Mouse (Mus musculus) adipose tissue, adult 10 weeks (tissue): ENCODE results near the gene Lsm11. TPM values are rescaled to one million over a fixed set of nuclear protein-coding genes. Genes with fewer than 3 reads are reported as not detected.

ENCODE experiments used
- polyA plus RNA-seq: library from polyadenylated mRNA; stranded (reverse); fragments of 350-450 nt; fragmentation: Illumina TruSeq; extraction: RNeasy Lipid Tissue Mini Kit (QIAGEN cat#74804); gene quantifications from one replicate; pipeline ENCODE4 v1.2.3, GENCODE M21; 2014; ENCODE audit warnings: low read depth, low replicate concordance

The Lsm11 gene
- polyA plus RNA-seq, result 1.9 TPM

DNA sequence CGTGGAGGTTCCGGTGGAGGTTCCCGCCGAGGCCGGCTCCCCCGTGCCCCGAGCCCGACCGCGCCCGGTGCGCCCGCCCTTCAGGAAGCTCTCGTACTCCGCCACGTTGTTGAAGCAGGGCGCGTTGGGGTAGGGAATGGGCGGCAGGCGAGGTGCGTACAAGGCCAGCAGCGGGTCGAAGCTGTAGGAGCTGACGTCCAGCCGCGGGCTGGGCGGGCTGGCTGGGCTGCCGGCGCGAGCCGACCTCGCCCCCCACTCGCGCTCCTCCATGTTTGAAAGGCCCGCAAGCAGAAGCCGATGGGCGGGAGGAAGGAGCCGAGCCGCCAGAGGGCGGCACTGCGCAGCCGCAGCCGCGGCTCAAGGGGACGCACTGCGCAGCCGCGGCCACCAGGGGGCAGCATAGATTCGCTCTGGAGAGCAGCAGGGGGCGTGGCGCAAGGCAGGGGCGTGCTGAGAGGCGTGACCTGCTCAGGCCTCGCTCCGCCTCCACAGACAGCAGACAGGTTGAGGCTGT, at the start of gene Lsm11:
Lsm11 (minus strand) TSS at position 293 of the 514 bp plus-strand sequence.

GRCm38 (mm10) chr11:45979946-45980892, 35.5 kb upstream of the Lsm11 start, which contains the start of gene Sox30:
Sox30 (plus strand) TSS chr11:45980310.

DNA sequence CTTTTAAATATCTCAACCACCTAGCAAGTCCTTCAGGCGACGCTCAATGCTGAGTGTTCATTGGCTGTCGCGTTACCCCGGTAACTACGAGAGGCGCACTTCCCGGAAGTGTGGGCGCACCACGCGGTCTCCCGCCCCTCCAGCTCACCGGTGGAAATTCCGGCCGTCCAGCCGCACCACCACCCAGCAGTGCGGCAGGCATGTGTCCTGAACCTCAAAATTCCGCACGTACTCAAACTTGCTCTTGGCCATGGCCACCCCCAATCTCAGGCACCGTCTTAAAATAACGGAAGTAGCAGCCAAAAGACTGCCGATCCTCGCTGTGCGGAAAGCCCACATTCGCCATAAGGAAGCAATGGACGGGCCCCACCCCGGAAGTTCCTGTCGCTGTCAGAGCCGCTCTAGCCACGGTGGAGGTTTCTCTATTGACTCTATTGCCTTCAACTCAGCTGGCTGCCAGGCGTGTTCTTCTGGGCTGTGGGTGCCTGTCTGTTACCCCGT, 10.4 kb upstream of the Lsm11 start, which contains the start of gene Thg1l:
Thg1l (minus strand) TSS at position 368 of the 501 bp plus-strand sequence.

Other genes with a start within 250 kb of the Lsm11 start
- 128 TPM for gene Clint1, start 92.9 kb downstream of the Lsm11 start, polyA plus RNA-seq
- 10.0 TPM for gene Thg1l, start 10.6 kb upstream of the Lsm11 start, polyA plus RNA-seq
- gene Sox30, start 35.4 kb upstream of the Lsm11 start, polyA plus RNA-seq, result 1.9 TPM
- 1.3 TPM for gene Gm12166, start 107.4 kb upstream of the Lsm11 start, polyA plus RNA-seq
- gene Adam19, start 111.1 kb upstream of the Lsm11 start, polyA plus RNA-seq, result 6.3 TPM
- gene Nipal4, start 221.6 kb upstream of the Lsm11 start, polyA plus RNA-seq, result 2.9 TPM